Mouse (Mus musculus): ENCODE data around the gene Vmn2r15.

Vmn2r15 gene

GRCm38 (mm10) chr5:109297544-109297943, at the start of gene Vmn2r15:
TSS of gene Vmn2r15 (minus strand) at chr5:109297644.
- DNase-seq (ENCODE audit: low spot score in 2 of 2) = no peak

GRCm38 (mm10) chr5:109329862-109330261, 32.4 kb upstream of the Vmn2r15 start, which contains the start of gene Vmn2r16:
TSS of gene Vmn2r16 (plus strand) at chr5:109330162.
- no peak for DNase-seq (ENCODE audit: low spot score in 2 of 2)

GRCm38 (mm10) chr5:109294655-109295054, 2.8 kb downstream of the Vmn2r15 start:
- DNase-seq (ENCODE audit: low spot score in 2 of 2) = no peak
